Mouse (Mus musculus) cerebellum, postnatal 10 days (tissue): ENCODE measurements around the gene Arid5b.

Source experiments
- DNase-seq, 2 experiments: peaks; one replicate each; pipeline ENCODE4 v3.0.0; 2021; ENCODE audit warnings: mixed read lengths in 2 of 2

Gene Arid5b

GRCm38 (mm10) chr10:68159759-68160158, 118.8 kb downstream of the Arid5b start:
- DNase-seq: no peak

GRCm38 (mm10) chr10:68158555-68158954, 120.0 kb downstream of the Arid5b start:
- no peak for DNase-seq

- DNase-seq: no peak
Measured at GRCm38 (mm10) chr10:68157511-68157910, 121.0 kb downstream of the Arid5b start.

GRCm38 (mm10) chr10:68156646-68157245, 121.8 kb downstream of the Arid5b start:
- no peak for DNase-seq

- DNase-seq: no peak
Measured at GRCm38 (mm10) chr10:68156159-68156558, 122.4 kb downstream of the Arid5b start.

GRCm38 (mm10) chr10:68155431-68156119, 123.0 kb downstream of the Arid5b start:
- DNase-seq: no peak

- no peak for DNase-seq
Measured at GRCm38 (mm10) chr10:68154046-68154765, 124.3 kb downstream of the Arid5b start.

- DNase-seq: no peak
Measured at GRCm38 (mm10) chr10:68153344-68154045, 125.0 kb downstream of the Arid5b start.

GRCm38 (mm10) chr10:68148495-68148894, 130.0 kb downstream of the Arid5b start:
- no peak for DNase-seq

GRCm38 (mm10) chr10:68147730-68148129, 130.8 kb downstream of the Arid5b start:
- no peak for DNase-seq

- peak; percentile 66 to 74 for DNase-seq
Measured at GRCm38 (mm10) chr10:68146842-68147241, 131.7 kb downstream of the Arid5b start.

GRCm38 (mm10) chr10:68145286-68145950, 133.1 kb downstream of the Arid5b start:
- DNase-seq: no peak

GRCm38 (mm10) chr10:68142501-68142900, 136.0 kb downstream of the Arid5b start:
- no peak for DNase-seq

- DNase-seq: no peak
Measured at GRCm38 (mm10) chr10:68141567-68141966, 137.0 kb downstream of the Arid5b start.

- no peak for DNase-seq
Measured at GRCm38 (mm10) chr10:68140871-68141270, 137.7 kb downstream of the Arid5b start.

GRCm38 (mm10) chr10:68140306-68140705, 138.2 kb downstream of the Arid5b start:
- DNase-seq: no peak

GRCm38 (mm10) chr10:68138123-68138522, 140.4 kb downstream of the Arid5b start:
- DNase-seq: no peak

- DNase-seq: no peak
Measured at GRCm38 (mm10) chr10:68137151-68137833, 141.2 kb downstream of the Arid5b start.

GRCm38 (mm10) chr10:68136480-68137083, 142.0 kb downstream of the Arid5b start:
- DNase-seq: peak; percentile 68 to 70

- DNase-seq: no peak
Measured at GRCm38 (mm10) chr10:68136051-68136450, 142.5 kb downstream of the Arid5b start.

GRCm38 (mm10) chr10:68135416-68135815, 143.1 kb downstream of the Arid5b start:
- DNase-seq: no peak

- DNase-seq: no peak
Measured at GRCm38 (mm10) chr10:68134549-68134948, 144.0 kb downstream of the Arid5b start.
